Mouse (Mus musculus) ES-E14 (cell line): ENCODE measurements around the gene Hba-a2. TPM values are rescaled to one million over a fixed set of nuclear protein-coding genes. Genes with fewer than 3 reads are reported as not detected.
A peak's percentile ranks its signal among the peaks of the same experiment; 100 is the strongest.

Experiments used
- DNase-seq: peaks from one replicate; pipeline ENCODE4 v3.0.0-alpha.2; 2013; ENCODE audit warnings: low read depth, low spot score
- H3K27ac ChIP-seq: 2 replicates; pipeline ENCODE4 v1.5.1; 2012; ENCODE audit warnings: low read depth, mild to moderate bottlenecking, low read length, moderate library complexity, mixed read lengths; ENCODE audit not compliant: poor library complexity, insufficient read depth, severe bottlenecking
- H3K36me3 ChIP-seq: 2 replicates; pipeline ENCODE4 v1.6.1; 2012; ENCODE audit warnings: mild to moderate bottlenecking, low read length, moderate library complexity, mixed read lengths; ENCODE audit not compliant: control insufficient read depth, poor library complexity, insufficient read depth, severe bottlenecking
- H3K4me1 ChIP-seq, 2 experiments: fragments of 150-350 bp in 1 of 2; sonication (generic) in 1 of 2; 2 replicates each; pipeline ENCODE4 v1.6.1; 2012; ENCODE audit warnings: low read length in 2 of 2, mild to moderate bottlenecking in 1 of 2, mixed read lengths in 1 of 2; ENCODE audit not compliant: control insufficient read depth in 2 of 2, insufficient read depth in 2 of 2, poor library complexity in 1 of 2
- H3K4me3 ChIP-seq, 2 experiments: fragments of 150-350 bp in 1 of 2; sonication (generic) in 1 of 2; 2 replicates each; pipeline ENCODE4 v1.5.1; 2012; ENCODE audit warnings: low read length in 2 of 2, low read depth in 1 of 2, mild to moderate bottlenecking in 1 of 2, mixed read lengths in 1 of 2; ENCODE audit not compliant: insufficient read depth in 1 of 2, poor library complexity in 1 of 2, severe bottlenecking in 1 of 2
- H3K9ac ChIP-seq: 2 replicates; pipeline ENCODE4 v1.6.1; 2012; ENCODE audit warnings: low read depth, mild to moderate bottlenecking, low read length, mixed read lengths; ENCODE audit not compliant: poor library complexity, insufficient read depth, severe bottlenecking
- H3K9me3 ChIP-seq: fragments of 150-350 bp; sonication (generic); 2 replicates; pipeline ENCODE4 v1.6.1; 2012; ENCODE audit warnings: low read depth, mild to moderate bottlenecking, low read length; ENCODE audit not compliant: control insufficient read depth, insufficient read depth
- CHD2 ChIP-seq: IDR thresholded peaks from 2 replicates; pipeline ENCODE4 v1.6.1; 2014; ENCODE audit warnings: mild to moderate bottlenecking, low read depth, low read length, inconsistent platforms
- HCFC1 ChIP-seq: IDR thresholded peaks from 2 replicates; pipeline ENCODE4 v1.6.1; 2012; ENCODE audit warnings: low read length, inconsistent platforms, borderline replicate concordance; ENCODE audit not compliant: insufficient read depth
- MAFK ChIP-seq: IDR thresholded peaks from 2 replicates; pipeline ENCODE4 v1.6.1; 2014; ENCODE audit warnings: mild to moderate bottlenecking, low read depth, low read length, inconsistent platforms; ENCODE audit not compliant: insufficient read depth
- ZC3H11A ChIP-seq: IDR thresholded peaks from 2 replicates; pipeline ENCODE4 v1.6.1; 2012; ENCODE audit warnings: low read depth, mild to moderate bottlenecking, inconsistent platforms, low read length, borderline replicate concordance
- ZNF384 ChIP-seq: IDR thresholded peaks from 2 replicates; pipeline ENCODE4 v1.6.1; 2012; ENCODE audit warnings: low read depth, low read length, inconsistent platforms
- in situ Hi-C, 2 experiments: fragments of 600-800 bp; cut with MboI; formaldehyde crosslinking; loops; one replicate each; pipeline ENCODE4 v1.15.1; 2025; ENCODE audit warnings: low sequenced_read_pairs in 2 of 2, inconsistent platforms in 1 of 2; ENCODE audit not compliant: unreplicated experiment in 2 of 2
- total RNA-seq: library from RNA; depleted of rRNA; stranded (reverse); fragments of 300-350 nt; gene quantifications from 2 replicates; pipeline ENCODE4 v1.2.3, GENCODE M21; 2012

The Hba-a2 gene
- total RNA-seq, 1 experiment, result 1.1 TPM

DNA sequence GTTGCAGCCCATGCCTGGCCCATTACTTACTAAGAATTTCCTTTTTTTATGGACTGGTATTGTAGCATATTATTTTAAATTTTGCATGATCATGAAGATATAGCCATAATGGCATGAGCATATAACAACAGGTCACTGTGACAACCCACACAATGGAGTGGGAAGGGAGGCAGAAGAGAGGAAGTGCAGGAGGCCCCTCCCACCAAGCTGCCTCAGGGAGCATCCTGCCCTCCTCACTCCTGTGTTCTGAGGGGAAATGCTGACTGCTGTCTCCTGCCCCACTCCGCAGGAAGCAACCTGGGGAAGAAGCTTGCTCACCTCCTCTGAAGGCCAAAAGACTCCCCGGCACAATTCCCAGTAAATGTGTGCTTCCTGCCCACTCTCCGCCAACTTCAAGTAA, 13.6 kb downstream of the Hba-a2 start:
- in situ Hi-C loops, result no loop called here
- Histone ChIP-seq H3K36me3 (no peaks in the 10 kb centered on the region), H3K4me3 (no peak overlapping the region), H3K9me3 (no peaks in the 10 kb centered on the region), H3K27ac (no peak overlapping the region), H3K9ac (no peak overlapping the region), H3K4me1 (no peaks in the 10 kb centered on the region)
- no peak for TF ChIP-seq ZC3H11A
- TF ChIP-seq MAFK, result no peak
- TF ChIP-seq ZNF384, result no peak
- no peak for TF ChIP-seq CHD2
- no peak for TF ChIP-seq HCFC1
- no peak for DNase-seq

DNA sequence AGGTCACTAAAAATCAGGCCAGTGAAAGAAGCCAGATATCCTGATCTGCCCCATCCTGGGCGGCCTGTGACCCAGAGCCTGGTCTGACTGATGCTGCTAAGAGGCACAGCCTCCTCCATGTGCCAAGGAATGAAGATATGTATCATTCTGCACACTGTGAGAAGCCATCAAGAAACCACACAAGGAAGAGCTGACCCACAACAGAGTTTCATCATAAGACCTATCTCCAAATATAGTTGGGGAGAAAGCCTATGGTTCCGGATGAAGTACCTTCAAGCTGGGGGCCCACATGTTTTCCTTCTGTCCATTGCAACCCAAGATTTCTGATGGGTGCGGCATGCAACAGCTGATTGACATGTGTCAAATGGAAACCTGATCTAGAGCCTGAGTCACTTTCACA, 19.7 kb downstream of the Hba-a2 start:
- no peak overlapping the region for H3K27ac ChIP-seq
- peaks cover 0 to 2% of the 10 kb centered on the region in 2 experiments; a peak in 1 of 4 replicates for H3K4me1 ChIP-seq
- no peaks in the 10 kb centered on the region for H3K36me3 ChIP-seq
- in situ Hi-C loops, result no loop called here
- no peak for TF ChIP-seq HCFC1
- no peak for TF ChIP-seq CHD2
- TF ChIP-seq ZNF384, result no peak
- TF ChIP-seq ZC3H11A, result no peak
- no peak for TF ChIP-seq MAFK
- no peaks in the 10 kb centered on the region for H3K9me3 ChIP-seq
- H3K4me3 ChIP-seq, result no peak overlapping the region
- no peak overlapping the region for H3K9ac ChIP-seq
- DNase-seq, result no peak

DNA sequence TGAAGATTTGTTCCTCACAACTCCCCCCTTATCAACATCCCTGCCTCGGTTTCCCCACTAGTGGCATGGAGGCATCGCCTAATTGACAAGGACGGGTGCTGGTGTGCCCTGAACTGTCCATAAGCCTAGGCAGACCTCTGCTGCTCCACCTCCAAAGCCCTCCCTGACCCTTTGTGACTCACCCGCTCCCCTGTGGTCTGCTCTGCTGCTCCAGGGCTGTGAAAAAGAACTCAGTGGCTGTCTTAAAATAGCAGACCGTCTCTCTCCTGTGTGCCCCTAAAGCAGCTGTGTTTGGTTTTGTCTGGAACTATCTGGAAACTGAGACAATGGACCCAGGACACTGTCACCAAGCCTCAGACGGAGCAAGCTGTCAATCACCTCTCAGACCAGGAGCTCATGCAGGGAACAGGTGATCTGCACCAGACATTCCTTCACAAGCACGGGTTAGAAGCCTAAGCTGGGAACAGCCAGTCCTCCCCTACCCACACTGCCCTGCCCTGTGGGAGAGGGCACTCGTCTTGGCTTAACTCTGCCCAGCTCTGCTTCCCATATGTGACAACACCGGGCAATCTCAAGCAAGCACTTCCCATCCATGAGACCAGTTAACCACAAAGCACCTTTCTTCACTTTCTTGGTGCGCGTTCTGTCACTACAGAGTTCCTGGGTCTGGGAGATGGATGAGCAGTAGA, 24.4 kb downstream of the Hba-a2 start:
- no peak for DNase-seq
- in situ Hi-C loops, result no loop called here
- Histone ChIP-seq H3K4me3 (no peak overlapping the region), H3K9ac (no peak overlapping the region), H3K27ac (no peak overlapping the region), H3K36me3 (no peaks in the 10 kb centered on the region), H3K9me3 (no peaks in the 10 kb centered on the region), H3K4me1 (peaks cover 0 to 2% of the 10 kb centered on the region in 2 experiments; a peak in 1 of 4 replicates)
- TF ChIP-seq CHD2, result no peak

DNA sequence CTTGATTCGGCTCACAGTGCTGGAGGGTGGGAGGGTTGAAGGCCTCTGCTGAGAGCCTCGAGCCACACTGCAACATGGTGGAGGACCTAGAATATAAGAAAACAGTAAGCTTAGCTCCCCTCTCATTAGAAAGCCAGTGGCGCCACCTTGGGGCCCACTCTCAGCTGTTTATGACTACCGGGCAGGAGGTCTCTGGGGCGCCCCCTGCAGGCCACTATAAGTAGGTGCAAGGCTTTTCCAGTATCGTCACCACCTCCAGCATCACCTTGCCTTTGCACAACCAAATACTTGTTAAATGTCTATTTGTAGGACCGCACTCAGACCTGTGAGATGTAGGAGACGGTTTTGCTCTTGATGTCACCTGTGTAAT, 24.9 kb downstream of the Hba-a2 start:
- Histone ChIP-seq H3K27ac (no peak overlapping the region), H3K9ac (no peak overlapping the region)

DNA sequence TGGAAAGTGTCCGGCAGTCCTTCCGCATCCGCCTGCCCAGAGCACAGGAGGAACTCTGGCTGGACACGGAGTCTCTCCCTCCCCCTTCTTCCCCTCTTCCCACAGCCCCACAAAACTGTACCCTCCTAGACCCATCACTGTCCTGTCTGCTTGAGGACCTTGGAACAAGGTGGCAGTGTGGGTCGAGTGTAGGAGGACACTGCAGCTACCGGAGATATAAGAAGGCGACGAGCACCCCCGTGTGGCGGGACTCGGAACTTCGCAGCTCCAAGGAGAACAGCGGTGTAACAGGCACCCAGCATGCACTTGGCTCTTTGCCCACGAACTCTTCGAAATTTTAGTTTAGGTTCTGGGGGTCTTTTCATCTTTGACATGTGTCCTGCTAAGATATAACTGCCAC, 28.3 kb downstream of the Hba-a2 start:
- no peaks in the 10 kb centered on the region for H3K9me3 ChIP-seq
- H3K4me1 ChIP-seq, result peaks cover 0 to 2% of the 10 kb centered on the region in 2 experiments; a peak in 1 of 4 replicates
- in situ Hi-C loops, result no loop called here
- TF ChIP-seq ZNF384 (no peak), ZC3H11A (peak; percentile 67; the same call in 1 of the 2 replicates)
- H3K4me3 ChIP-seq, result no peak overlapping the region
- H3K9ac ChIP-seq, result no peak overlapping the region
- peak; percentile 86 for DNase-seq
- H3K36me3 ChIP-seq, result no peaks in the 10 kb centered on the region
- no peak overlapping the region for H3K27ac ChIP-seq

More for the DNA sequence above, 24.9 kb downstream of the Hba-a2 start:
- H3K36me3 ChIP-seq, result no peaks in the 10 kb centered on the region
- peak; percentile 32; the same call in 1 of the 2 replicates for TF ChIP-seq ZC3H11A
- TF ChIP-seq ZNF384, result no peak
- in situ Hi-C loops, result no loop called here
- no peak overlapping the region for H3K4me3 ChIP-seq
- peaks cover 0 to 2% of the 10 kb centered on the region in 2 experiments; a peak in 1 of 4 replicates for H3K4me1 ChIP-seq
- no peaks in the 10 kb centered on the region for H3K9me3 ChIP-seq
- peak; percentile 75 for DNase-seq
